Mouse (Mus musculus): Measurements from ENCODE around the gene Acadm.

Acadm gene

DNA sequence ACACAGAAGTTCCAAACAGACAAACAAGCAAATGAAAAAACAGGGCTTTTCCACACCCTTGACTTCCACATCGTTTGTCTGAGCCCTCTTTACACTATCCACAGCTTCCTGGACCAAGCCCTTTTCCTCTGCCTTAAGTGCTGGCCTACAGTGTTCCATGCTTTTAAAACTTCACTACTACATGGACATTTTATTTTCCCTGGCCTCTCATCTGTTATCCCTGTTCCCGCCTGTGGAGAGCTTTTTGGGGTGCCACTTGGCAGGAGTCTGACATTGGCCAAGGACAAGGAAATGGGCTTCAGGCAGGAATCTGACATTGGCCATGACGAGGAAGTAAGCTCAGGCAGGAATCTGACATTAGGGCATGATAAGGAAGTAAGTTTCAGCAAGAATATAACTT, 41.8 kb downstream of the Acadm start:
- DNase-seq (ENCODE audit: low spot score), result no peak

GRCm38 (mm10) chr3:153901904-153902303, 42.5 kb downstream of the Acadm start:
- DNase-seq (ENCODE audit: low spot score), result no peak

- DNase-seq (ENCODE audit: low spot score), result no peak
Observed at GRCm38 (mm10) chr3:153897216-153897615, 47.2 kb downstream of the Acadm start.

- no peak for DNase-seq (ENCODE audit: low spot score)
Observed at GRCm38 (mm10) chr3:153895454-153895853, 49.0 kb downstream of the Acadm start.

GRCm38 (mm10) chr3:153889188-153889781, 55.1 kb downstream of the Acadm start:
- no peak for DNase-seq (ENCODE audit: low spot score)

GRCm38 (mm10) chr3:153888141-153888540, 56.3 kb downstream of the Acadm start:
- DNase-seq (ENCODE audit: low spot score), result no peak

- DNase-seq (ENCODE audit: low spot score), result no peak
Observed at GRCm38 (mm10) chr3:153886296-153886695, 58.1 kb downstream of the Acadm start.
